Mouse (Mus musculus) erythroblast, embryonic 14.5 days (primary cell): ENCODE data around the gene Shb.

Experiments used
- GATA1 ChIP-seq: IDR thresholded peaks from 2 replicates; pipeline ENCODE4 v1.6.1; 2012; ENCODE audit warnings: low read length, inconsistent platforms, mixed read lengths
- TAL1 ChIP-seq: IDR thresholded peaks from 3 replicates; pipeline ENCODE4 v1.6.1; 2012; ENCODE audit warnings: low read length, inconsistent platforms, mixed read lengths

GRCm38 (mm10) chr4:45436383-45436913 lies 95.8 kb downstream of the Shb start:
- TF ChIP-seq GATA1 (no peak), TAL1 (no peak)
